Mouse (Mus musculus): ENCODE results near the gene Tmem204.
"Not testable (repeated sequence)": the region's sequence is repeated elsewhere in the genome, so short reads cannot be mapped to it uniquely, and the experiment has no call there.

Tmem204 gene

DNA sequence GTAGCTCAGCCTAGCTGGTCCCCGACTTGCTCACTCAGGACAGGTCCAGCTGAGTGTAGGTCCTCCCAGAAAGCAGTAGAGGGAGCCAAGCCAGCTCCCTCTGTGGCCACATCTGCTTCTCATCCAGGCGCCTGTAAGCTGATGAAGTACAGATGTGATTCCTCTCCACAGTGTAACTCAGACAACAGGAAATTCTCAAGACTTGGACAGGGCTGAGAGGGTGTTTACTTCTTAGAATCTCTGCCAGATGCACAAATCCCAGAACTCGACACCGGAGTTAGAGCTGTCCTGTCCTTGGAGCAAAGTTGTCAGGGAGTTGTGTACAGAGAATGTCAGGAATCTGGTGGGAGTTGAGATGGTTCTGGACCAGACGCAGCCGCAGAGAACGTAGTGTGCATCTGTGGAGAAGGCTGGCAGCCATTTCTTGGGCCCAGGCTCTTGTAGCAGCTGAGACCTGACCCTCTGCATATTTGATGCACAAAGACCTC is at the start of gene Tmem204:
Tmem204 (minus strand) TSS at position 148 of the 488 bp plus-strand sequence.
- DNase-seq = no peak

- no peak for DNase-seq
Observed at GRCm38 (mm10) chr17:25130060-25130459, 46.7 kb upstream of the Tmem204 start.

DNA sequence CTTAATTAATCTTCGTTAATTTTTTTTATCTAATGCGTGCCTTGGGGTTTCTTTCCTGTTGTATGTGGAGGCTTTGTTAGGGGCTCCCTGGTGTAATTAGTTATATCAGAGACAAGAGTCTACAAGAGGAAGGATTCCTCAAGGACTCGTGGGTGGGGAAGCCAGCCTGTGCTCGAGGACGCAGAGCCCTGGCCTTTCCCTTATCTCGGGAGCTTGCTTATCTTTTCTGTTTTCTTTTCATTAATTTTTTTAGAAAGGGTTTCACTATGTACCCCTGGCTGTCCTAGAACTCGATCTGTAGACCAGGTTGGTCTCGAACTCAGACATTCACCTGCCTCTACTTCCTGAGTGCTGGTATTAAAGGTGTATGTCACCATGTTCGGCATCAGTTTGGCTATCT is 44.3 kb upstream of the Tmem204 start:
- DNase-seq = no peak

DNA sequence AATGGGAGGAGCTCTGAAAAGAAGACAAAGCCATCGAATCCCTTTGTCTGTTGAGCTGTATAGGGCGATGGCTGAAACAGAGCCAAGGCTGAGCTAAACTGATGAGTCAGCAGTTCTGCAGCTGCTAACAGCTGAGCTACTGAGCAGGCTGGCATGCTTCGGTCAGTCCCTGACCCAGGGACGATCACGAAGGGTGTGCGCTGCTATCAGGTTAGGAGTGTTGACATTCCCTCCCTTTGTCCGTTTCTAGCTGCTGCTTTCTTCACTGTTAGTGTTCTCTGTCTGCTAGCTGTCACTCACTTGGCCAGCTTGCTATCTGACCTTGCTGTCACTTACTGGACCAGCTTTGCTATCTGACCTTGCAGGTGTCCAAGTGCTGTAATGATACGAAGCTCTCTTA is 43.7 kb upstream of the Tmem204 start:
- no peak for DNase-seq

- not testable (repeated sequence) for DNase-seq
Observed at GRCm38 (mm10) chr17:25125442-25126060, 42.2 kb upstream of the Tmem204 start.

GRCm38 (mm10) chr17:25123979-25124378 is 40.6 kb upstream of the Tmem204 start:
- DNase-seq = no peak

GRCm38 (mm10) chr17:25120406-25120805 is 37.0 kb upstream of the Tmem204 start, which contains the start of gene Ptx4:
TSS of gene Ptx4 (plus strand) at chr17:25120760.
- no peak for DNase-seq

GRCm38 (mm10) chr17:25117263-25117662 is 33.9 kb upstream of the Tmem204 start:
- no peak for DNase-seq

DNA sequence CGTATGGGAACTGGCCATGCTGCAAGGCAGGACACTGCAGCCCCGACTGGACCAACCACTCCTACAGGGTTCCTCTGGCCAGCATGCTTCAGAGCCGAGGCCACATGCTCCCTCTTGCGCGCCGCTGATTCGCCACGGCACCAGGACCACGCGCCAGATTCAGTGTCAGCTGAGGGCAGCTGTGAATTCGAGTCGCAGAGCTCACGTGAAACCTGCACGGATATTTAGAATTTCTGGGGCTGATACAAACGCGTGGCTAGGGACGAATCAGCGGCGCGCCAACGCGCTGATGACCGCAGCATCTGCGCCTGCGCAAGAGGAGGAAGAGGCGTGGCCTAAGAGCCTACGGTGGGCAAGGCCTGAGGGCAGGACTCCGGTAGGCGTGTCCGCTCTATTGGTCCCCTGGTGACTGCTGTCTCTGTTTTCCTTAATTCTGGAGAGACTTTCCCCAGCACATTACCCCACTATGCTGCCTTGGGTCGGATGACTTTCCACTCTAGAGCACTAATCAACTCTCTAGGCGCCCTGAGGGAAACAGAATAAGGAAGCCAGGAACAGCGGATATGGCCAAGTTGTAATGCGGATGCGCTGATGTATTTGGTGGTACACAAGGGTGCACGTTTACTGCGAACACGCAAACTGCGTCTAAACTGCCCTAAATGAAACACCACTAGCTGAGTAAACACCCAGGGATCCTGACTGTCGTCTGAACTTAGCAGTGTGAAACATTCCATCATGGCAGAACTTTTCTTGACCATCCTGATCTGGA is 32.5 kb upstream of the Tmem204 start, which contains the start of gene Telo2:
Telo2 (minus strand) TSS at position 304 of the 769 bp plus-strand sequence.
- DNase-seq = peak; percentile 93

- DNase-seq = no peak
Observed at GRCm38 (mm10) chr17:25114908-25115645, 31.7 kb upstream of the Tmem204 start.

DNA sequence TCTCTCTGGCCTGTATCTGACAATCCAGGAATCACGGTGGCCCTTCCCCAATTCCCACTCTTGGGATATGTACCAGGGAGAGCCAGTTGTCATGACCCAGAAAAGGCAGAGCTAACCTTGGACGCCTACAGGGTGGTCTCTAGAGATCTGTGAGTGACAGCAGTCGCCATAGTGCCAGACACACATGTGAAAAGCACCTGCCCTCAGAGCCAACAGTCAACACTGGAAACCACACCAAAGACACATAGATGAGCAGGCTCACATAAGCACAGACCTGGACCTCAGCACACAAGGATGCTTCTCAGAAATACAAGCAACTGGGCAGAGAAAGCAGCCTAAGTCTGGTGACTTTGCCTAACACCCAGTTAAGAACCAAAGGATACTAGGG is 29.0 kb upstream of the Tmem204 start:
- no peak for DNase-seq

DNA sequence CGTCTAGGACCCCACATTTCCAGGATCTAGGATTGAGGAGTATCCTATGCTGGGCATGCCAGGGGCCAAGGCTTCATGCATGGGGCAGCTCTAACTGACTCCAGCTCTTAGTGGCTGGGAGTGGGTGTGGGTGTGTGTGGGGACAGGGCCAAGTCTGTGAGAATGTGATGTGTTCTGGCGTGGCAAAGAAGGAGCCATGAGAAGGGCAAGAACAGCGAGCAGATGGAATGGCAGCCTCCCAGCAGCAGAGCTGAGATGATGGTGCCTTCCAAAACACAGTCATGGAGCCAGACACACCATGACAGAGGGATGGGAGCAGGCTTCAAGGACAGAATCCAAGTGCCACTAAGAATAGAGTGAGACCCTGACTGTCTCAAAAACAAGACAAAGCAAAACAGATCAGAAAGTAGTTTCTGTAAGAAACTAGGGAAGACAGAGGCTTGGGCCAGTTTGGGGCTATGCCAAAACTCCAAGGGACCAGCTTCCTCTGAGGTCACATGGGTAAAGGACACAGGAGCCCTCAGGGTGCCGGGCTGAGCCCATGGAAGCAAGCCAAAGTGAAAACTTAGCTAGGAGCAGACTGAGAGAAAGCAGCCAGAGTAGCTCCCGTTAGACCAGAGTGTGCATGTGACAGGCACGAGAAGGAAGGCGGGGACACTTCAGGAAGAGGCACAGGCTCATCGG is 28.5 kb upstream of the Tmem204 start:
- peak; percentile 85 for DNase-seq

GRCm38 (mm10) chr17:25111220-25111619 is 27.8 kb upstream of the Tmem204 start:
- DNase-seq = no peak

GRCm38 (mm10) chr17:25110590-25110989 is 27.2 kb upstream of the Tmem204 start:
- DNase-seq = no peak

GRCm38 (mm10) chr17:25109578-25109977 is 26.2 kb upstream of the Tmem204 start:
- DNase-seq = peak; percentile 59

DNA sequence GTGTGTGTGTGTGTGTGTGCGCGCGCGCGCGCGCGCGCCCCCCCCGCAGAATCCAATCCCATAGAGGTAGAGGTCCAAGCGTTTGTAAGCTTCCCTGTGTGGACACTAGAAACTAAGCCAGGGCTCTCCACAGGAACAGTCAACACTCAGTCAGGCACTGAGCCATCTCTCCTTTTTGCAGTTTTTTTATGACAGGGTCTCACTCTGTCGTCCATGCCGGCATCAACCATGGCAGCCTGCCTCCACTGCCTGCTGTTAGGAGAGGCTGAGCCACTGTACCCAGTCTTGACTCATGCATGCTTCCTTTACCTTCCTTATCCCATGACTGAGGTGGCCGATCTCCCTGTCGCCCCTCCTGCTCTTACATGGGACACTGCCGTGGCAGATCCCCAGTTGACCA is 24.4 kb upstream of the Tmem204 start:
- DNase-seq = no peak

GRCm38 (mm10) chr17:25101338-25101737 is 17.9 kb upstream of the Tmem204 start:
- no peak for DNase-seq

DNA sequence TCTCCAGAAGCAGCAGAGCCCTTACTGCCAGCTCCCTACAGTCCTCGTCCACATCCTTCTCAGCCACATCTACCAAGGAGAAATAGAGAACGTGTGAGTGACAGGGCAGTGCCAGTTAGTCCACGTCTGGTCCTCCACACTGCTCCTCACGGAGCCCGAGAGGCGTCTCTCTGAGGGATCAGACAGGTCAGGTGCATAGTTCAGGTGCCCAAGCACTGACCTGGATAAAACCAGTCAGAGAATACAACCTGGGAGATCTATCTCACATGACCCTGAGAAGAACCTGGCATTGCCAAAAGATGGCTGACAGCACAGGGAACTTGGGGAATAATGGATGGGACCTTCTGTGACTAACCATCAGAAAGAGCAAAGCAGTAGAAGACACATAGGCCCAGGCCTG is 16.7 kb upstream of the Tmem204 start:
- no peak for DNase-seq

DNA sequence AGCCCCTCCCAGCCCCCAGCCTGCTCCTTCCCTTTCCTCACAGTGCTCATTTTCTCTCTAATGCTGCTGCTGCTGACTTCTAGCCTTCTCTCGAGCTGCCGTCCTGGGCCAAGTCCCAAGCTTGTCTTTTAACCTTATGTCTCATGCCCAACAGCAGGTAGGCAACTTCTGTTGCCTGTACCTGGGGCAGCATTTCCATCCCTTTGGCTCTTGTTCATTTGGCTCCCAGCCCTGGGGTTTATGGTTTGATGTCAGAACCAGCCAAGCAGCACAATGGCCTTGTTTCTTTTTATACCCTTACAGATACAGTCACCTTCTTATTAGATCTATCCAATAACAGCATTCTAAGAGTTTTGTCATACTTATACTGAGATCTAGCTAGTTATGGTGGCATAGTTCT is 12.8 kb upstream of the Tmem204 start:
- peak; percentile 70 for DNase-seq

GRCm38 (mm10) chr17:25090450-25090849 is 7.1 kb upstream of the Tmem204 start:
- no peak for DNase-seq

GRCm38 (mm10) chr17:25089158-25089557 is 5.8 kb upstream of the Tmem204 start:
- DNase-seq = no peak

DNA sequence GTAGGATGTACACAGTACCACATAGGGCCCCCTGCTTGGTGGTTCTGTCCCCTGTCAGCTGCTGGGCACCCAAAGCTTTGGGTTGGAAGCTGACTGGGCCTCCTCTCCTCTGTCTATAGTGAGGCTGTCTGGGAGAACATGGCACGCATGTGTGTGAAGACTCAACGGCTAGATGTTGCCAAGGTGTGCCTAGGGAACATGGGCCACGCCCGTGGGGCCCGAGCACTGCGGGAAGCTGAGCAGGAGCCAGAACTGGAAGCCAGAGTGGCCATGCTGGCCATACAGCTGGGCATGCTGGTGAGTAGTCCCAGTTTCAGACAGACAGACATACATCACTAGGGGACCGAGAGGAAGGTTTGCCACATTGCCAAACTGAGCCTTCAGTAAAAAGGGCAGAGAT is 3.3 kb upstream of the Tmem204 start:
- DNase-seq = no peak

DNA sequence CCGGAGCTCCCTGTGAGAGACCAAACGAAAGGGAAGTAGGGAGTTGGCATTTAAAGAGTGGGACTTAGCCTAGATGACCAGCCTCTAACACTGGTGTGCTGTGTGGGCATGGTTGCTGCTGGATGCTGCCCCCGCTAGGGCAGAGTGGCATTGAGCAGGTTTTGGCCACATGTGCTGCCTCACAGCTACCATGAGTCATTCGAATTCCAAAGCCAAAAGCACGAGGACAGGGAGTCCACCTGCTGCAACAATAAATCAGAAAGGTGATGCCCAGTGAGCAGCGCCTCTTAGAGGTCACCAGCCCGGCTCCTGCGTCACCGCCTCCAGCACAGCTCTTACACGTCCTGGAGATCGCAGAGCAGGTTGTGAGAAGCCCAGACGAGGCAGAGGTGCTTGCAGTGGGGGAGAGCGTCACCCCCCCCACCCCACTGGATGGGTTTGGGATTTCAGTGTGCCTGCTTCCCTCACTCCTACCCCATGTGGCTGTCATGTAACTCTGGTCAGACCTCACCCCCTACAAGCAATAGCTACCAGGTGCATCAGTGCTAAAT is 1.5 kb upstream of the Tmem204 start:
- no peak for DNase-seq
